Mouse (Mus musculus) megakaryocyte progenitor cell, adult 5-6 weeks (primary cell): ENCODE data around the gene Hcfc1. TPM values are rescaled to one million over a fixed set of nuclear protein-coding genes. Genes with fewer than 3 reads are reported as not detected.
A peak's percentile ranks its signal among the peaks of the same experiment; 100 is the strongest.

Experiments used
- ATAC-seq: replicated peaks from 2 replicates; pipeline ENCODE4 v1.8.0; 2016; ENCODE audit warnings: mild to moderate bottlenecking, moderate TSS enrichment, inconsistent platforms; ENCODE audit not compliant: poor library complexity
- total RNA-seq, 2 experiments: library from RNA; stranded (forward) in 1 of 2; stranded (reverse) in 1 of 2; fragments of 157-497, 149-512 nt in 1 of 2; fragments of 200-1000 nt in 1 of 2; gene quantifications; 2 replicates each; pipeline versions ENCODE4 v1.2.3 to v1.2.4; 2015 to 2017

Hcfc1 gene
- total RNA-seq, 2 experiments from 2014 or later = 61.8 to 129 TPM

DNA sequence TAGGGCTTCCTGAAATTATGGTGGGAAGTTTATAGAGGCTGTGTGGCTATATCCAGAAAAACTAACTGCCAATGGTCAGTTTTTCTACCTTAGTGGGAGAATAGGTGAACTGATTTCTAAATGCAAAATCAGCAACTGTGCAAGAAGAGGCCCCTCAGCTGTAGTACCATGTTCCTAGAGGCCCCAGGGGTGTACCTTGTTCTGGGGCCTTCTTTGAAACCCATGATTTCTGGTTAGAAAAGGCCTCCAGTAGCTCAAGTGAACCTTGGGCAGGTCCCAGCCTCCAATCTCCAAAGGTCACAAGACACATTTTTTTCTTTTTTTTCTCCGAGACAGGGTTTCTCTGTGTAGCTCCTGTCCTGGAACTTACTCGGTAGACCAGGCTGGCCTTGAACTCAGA lies 23.9 kb downstream of the Hcfc1 start:
- ATAC-seq = no peak

DNA sequence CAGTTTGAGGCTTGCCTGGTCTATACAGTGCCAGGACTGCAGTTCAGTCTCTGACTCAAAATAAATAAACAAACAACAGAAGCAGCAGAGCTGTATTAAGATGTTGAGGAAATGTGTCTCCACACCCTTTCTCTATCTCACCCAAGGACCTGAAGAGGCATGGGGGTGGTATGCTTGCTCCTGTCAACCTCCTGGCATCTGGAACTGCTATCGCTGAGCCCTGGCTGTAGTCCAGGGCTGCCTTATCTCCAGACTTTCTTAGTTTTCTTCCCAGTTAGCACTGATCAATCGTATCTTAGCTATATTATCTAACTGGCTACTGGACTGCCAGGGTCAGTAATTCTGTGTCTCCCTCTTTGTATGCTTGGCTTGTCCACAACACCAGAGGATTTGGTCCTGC lies 24.3 kb downstream of the Hcfc1 start:
- 0 out of 2 replicates have a peak, but pooled peaks have one; percentile 39 for ATAC-seq

DNA sequence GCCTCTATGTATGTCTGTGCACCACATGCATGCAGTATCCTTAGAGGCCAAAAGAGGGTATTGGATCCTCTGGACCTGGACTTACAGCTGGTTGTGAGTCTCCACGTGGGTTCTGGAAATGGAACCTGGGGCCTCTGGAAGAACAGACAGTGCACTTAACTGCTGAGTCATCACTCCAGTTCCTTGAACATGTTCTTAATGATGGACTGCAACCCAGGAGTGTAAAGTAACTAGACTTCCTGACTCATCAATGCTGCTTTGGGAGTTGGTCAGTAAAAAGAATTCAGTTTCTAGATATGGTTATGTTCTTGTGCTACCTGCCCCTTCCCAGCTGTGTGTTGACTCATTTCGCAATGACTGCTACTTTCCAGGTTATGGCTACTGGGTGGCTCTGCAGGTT lies 34.3 kb downstream of the Hcfc1 start:
- no peak for ATAC-seq

- peak; percentile 98 for ATAC-seq
These were observed 35.6 kb downstream of the Hcfc1 start, which contains the start of gene Renbp for GRCm38 (mm10) chrX:73930402-73931062. TSS of gene Renbp (minus strand) at chrX:73930850.

DNA sequence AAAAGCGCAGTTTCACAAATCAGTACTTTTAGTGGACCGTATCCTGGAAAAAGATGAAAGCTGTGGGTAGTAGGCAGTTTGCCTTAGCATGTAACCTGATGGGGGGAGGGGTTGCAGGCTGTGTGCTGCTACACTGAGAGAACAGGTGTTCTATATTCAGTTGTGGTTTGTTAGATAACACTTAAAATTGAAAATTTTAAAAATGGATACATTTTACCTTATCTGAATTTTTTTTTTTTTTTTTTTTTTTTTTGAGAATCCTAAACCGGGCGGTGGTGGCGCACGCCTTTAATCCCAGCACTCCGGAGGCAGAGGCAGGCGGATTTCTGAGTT lies 43.6 kb downstream of the Hcfc1 start:
- 0 out of 2 replicates have a peak, but pooled peaks have one; percentile 11 for ATAC-seq

DNA sequence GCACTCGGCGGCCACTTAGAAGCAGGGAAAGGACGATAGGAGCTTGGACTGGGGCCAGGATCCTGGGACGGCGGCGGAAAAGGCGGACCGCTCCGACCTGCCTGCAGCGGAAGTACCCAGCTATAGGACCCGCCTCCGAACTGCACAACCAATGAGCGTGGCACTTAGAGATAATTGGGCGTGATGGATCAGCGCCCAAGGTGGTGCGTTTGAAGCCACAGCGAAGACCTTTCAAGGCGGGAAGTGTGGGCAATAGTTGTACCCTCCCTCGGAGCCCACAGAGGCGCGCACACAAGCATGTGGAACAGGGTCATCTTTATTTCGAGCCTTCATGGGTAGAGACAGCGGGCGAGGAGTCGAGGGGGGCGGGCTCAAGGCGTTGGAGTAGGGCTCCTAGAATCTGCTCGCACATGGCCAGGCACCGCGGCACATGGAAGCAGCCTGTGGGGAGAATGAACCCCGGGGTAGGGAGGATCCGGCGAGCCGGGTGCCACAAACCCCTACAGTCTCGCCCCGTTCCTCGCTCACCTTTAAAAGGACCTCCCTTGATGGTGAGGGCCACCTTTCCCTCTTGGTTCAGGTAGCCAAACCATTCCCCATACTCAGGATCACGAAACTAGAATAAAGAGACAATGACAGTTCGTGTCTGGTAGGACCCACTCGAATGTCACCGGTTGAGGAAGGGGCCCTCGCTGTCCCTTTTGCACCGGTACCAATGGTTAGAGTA lies 44.2 kb downstream of the Hcfc1 start, which contains the start of the genes Arhgap4 and Naa10:
TSS of gene Arhgap4 (minus strand) at position 48 of the 727 bp plus-strand sequence.
TSS of gene Naa10 (minus strand) at position 122 of the 727 bp plus-strand sequence.
- peak; percentile 97 for ATAC-seq

DNA sequence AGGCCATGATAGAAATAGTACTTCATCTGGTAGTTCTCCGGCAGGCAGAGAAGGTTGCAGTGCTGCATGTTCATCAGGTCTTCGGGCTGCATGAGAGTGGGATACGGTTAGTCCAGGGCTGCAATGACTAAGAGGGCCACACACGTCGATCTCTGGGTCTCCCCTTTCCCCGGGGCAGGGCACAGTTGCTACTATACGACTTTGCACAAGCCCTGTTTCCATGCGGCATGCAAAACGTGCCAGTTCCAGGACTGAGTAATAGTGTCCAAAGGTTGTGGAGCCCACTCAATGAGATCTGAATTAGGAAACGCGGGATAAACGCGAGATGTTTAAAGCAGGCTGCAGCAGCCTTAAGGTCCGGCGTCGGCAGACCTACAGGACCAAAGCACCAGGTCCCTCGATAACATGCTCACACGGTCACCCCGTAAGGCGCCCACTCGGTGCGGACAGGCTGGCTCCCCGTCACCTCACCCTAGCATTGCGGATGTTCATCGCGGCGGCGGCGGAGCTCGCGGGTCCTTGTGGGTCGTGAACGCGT lies 44.8 kb downstream of the Hcfc1 start:
- 0 out of 2 replicates have a peak, but pooled peaks have one; percentile 1 for ATAC-seq

DNA sequence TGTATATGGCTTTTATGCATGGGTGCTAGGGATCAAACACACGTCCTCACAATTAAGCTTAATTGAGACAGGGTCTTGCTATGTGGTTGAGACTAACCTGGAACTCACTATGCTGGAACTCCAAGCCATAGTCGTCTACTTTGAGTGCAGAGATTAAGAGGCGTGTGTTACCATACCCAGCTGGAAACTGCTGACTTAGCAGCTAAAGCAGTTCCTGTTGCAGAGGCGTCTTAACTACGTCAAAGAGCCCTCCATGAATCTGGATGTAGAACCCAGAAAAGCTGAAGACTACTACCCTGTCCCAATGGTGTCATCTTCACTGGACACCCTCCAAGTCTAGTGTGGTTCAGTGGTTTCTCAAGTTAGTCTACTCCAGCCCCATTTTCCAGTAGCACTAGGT lies 47.5 kb downstream of the Hcfc1 start:
- no peak for ATAC-seq

DNA sequence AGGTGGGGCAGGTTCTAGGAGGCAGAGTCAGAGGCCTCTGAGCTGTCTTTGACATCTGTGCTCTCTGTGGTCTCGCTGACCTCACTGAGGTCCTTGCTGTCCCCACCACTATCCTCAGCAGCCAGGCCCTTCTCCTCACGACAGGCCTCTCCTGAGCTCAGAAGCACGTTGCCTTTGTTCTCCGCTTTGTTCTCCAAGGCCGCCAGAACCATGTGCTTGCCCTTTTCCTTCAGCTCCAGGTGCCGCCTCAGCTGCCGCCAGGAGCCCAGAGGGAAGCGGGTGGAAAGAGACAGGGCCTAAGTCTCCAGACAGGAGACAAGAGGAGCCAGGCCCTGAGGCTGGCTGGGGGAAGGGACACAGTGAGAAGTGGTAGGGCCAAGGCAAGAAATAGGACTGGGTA lies 49.2 kb downstream of the Hcfc1 start:
- ATAC-seq = no peak

- peak; percentile 88 for ATAC-seq
These were observed 51.1 kb downstream of the Hcfc1 start for GRCm38 (mm10) chrX:73914827-73915703.

DNA sequence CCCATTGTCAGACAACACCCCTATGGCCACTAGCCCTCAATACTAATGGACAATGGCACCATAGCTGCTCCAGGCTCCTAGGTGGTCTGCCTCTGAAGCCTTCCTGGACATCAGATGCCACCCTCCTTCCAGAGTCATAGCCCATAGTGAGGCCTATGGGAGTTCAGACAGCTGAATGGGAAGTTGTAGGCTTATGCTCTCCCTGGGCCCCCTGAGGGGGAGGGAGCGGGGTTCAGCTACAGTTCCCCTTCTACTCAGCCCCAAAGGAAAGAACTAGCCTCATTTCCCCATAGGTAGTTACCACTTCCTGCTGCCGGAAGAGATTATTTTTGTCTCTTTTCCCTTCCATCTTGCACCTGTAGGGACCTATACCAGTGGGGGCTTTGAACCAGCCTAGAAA lies 54.6 kb downstream of the Hcfc1 start:
- ATAC-seq = peak; percentile 53

GRCm38 (mm10) chrX:73911156-73911555 lies 55.0 kb downstream of the Hcfc1 start:
- ATAC-seq = peak; percentile 20; the same call in 1 of the 2 replicates

GRCm38 (mm10) chrX:73910451-73910850 lies 55.7 kb downstream of the Hcfc1 start:
- no peak for ATAC-seq

DNA sequence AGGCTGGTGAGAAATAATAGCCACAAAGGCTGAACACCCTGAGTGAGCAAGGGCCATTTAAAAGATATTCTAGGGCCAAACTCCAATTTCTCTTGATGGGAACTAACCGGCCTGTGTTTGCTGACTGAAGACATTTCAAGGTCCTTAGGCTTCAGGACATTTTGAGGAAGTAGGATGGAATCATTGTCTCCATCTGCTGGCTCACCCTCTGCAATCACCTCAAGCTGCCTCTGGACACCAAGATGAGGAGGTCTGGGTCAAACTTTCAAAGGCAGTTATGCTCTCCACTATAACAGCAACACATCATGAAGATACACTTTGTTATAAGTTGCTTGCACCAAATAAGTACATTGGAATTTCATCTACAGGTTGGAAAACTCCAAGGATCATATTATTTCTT lies 56.1 kb downstream of the Hcfc1 start:
- no peak for ATAC-seq

GRCm38 (mm10) chrX:73897959-73898358 lies 68.2 kb downstream of the Hcfc1 start:
- peak; percentile 74 for ATAC-seq

DNA sequence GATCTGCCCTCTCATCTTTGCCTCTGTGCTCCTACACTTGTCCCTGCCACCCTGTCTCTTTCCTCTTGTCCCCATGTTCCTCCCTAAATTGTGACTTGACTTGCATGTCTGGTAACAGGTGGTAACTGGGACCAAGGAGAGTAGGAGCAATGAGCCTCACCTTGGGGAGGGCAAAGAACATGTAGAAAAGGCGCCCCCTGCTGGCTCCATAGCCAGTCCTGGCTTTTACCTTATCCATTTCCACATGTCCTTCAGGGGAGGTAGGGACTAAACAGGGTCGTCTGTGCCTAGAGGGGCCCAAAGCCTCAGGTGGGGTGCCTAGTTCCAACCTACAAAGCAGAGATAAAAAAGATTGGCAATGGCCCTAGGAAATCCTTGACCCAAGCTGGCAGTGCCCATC lies 70.4 kb downstream of the Hcfc1 start, which contains the start of gene L1cam:
TSS of gene L1cam (minus strand) at position 387 of the 400 bp plus-strand sequence.
- 0 out of 2 replicates have a peak, but pooled peaks have one; percentile 37 for ATAC-seq

- ATAC-seq = no peak
These were observed 73.3 kb downstream of the Hcfc1 start for GRCm38 (mm10) chrX:73892833-73893232.
